Mouse (Mus musculus): ENCODE results near the gene Muc1. TPM values are rescaled to one million over a fixed set of nuclear protein-coding genes. Genes with fewer than 3 reads are reported as not detected.

The Muc1 gene
- polyA plus RNA-seq, 1 experiment: 0.99 TPM

DNA sequence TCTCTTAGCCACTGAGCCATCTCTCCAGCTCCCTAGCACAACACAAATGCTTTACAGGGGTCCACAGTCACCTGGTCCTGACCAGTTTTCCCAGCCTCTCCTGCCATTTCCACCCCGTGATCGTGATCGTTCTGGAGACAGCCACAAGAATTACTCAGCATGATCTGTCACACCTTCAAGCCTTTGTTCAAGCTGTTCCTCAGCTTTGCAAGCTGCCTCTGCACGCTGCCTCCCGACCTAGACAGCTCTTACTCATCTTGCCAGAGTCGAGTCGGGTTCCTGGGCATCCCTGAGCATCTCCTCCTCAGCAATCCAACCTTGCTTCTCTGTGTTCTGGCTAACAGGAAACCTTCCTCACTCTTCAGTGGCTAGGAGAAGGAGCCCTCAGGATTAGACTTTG lies 30.2 kb downstream of the Muc1 start, which contains the start of gene Dpm3:
TSS of gene Dpm3 (plus strand) at position 283 of the 400 bp plus-strand sequence.
- DNase-seq (ENCODE audit: low read depth, low spot score): no peak
- WGBS: 56% methylated on average over 7 of the region's 7 CpGs

DNA sequence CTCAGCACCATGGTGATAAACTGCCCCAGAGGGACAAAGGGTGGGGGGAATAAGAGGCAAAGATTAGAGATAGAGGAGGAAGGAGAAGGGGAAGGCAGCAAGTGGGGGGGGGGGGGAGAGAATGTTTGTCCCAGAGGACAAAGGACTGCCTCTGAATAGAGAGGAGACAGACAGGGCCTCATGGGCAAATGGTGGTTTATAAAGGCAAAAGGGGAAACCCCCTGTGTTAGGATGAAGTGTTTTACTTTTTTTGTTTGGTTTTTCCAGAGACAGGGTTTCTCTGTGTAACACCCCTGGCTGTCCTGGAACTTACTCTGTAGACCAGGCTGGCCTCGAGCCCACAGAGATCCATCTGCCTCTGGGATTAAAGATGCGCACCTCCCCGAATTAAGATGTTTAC lies 31.4 kb downstream of the Muc1 start:
- WGBS: 79% methylated on average over 3 of the region's 3 CpGs
- no peak for DNase-seq (ENCODE audit: low read depth, low spot score)

DNA sequence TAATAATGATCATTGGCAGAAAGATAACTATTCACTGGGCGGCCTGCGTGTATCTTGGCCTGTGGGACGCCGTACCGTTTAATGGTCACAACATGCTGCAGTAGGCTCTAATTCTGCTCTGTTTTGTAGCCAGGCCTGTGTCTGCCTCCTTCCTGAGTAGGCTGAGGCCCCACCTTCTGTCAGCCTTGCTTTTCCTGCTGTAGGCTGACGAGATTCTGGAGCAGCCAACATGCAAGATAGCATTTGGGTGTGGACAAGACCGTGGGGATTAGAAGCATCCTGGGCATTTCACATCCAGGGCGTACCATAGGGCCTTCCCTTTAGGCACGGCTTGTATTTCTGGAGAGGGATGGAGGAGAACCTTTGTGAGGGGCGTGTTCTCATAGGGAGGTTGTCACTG lies 33.6 kb downstream of the Muc1 start:
- DNase-seq (ENCODE audit: low read depth, low spot score): no peak
- 69% methylated on average over 10 of the region's 10 CpGs for WGBS

DNA sequence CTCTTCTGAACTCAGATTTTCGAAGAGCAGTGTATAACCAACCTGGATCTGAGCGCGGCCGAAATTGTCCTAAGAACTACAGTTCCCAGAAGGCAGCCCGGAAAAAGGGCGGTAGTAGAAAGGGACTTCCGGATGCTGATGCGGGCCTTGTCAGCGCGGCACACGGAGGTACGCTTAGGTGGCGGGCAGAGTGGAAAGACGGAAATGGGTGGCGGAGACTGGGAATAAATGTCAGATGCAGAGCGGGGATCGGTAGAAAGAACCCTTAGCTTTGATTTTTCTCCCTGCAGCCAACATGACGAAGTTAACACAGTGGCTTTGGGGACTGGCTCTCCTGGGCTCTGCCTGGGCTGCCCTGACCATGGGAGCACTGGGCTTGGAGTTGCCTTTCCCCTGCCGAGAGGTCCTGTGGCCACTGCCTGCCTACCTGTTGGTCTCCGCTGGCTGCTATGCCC lies 37.6 kb downstream of the Muc1 start:
- no peak for DNase-seq (ENCODE audit: low read depth, low spot score)
- whole genome bisulfite sequencing: under 1% methylated on average over 20 of the region's 20 CpGs

DNA sequence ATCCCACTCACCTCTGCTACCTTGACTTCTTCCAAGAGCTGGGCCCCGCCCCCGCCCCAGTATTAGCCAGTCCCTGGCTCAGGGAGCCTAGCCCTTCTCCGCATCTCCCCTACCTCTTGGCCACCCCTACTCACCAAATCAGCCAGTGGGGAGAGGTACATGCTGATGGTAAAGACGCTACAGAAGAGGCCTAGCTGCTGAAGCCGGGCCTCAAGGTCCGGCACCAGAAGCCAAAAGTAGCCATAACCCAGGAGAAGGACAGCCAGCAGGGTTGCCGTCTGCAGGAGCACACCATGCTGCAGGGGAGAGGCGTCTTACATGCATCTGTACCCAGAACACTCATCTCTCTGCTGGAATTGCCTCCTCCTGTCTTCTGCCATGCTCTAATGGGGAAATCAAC lies 40.1 kb downstream of the Muc1 start:
- WGBS: 80% methylated on average over 8 of the region's 8 CpGs
- DNase-seq (ENCODE audit: low read depth, low spot score): no peak

DNA sequence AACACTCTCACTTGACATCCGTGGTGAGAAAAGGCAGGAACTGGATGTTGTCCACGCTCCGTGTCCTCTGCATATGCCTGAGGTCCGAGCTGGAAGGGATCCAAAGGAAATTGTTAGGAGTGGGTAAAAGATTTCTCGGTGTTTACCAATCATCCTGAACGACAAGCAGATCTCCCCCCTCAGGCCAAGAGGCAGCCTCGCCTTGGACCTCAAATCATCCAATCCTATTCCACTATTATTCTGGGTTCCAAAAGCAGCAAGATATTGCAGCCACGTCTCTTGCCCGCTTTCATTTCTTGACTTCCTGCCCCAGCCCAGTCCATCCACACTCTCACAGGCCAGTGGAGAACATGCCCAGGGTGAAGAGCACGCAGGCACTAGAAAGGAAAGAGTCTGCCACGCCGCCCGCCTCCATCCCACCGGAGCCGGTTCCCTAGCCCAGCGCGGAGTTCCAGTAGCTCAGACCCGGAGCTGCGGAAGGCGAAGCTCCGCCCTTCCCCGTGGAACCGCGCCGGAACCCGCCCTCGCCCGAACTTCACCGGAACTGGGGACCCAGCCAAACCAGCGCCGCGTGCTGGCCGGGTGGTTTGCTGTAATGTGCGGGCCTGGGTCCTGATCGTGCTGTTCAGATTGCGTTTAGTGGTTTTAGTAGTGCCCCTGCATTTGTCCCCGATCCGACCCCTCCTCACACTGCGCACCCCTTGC lies 41.3 kb downstream of the Muc1 start, which contains the start of gene Slc50a1:
TSS of gene Slc50a1 (minus strand) at position 520 of the 705 bp plus-strand sequence.
- DNase-seq (ENCODE audit: low read depth, low spot score): no peak
- 2% methylated on average over 39 of the region's 39 CpGs for WGBS

DNA sequence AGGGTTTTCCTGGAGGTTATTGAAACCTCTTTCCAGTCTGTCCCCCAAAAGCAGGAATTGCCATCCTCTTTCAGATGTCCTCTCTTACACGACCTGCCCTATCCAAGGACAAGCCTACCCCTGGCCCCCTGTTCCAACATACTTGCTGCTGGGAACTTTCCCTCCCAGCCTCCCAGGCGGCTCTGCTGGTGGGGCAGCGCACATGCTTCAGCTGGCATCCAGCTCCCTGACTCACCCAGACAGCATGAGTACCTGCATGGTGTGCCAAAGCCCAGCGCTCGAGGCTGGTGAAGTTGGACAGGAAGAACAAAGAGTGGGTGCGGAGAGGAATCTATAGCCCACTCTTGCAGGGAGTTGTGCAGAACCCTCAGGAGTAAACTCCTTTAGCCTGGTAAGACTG lies 42.0 kb downstream of the Muc1 start:
- WGBS: 46% methylated on average over 6 of the region's 6 CpGs
- no peak for DNase-seq (ENCODE audit: low read depth, low spot score)

DNA sequence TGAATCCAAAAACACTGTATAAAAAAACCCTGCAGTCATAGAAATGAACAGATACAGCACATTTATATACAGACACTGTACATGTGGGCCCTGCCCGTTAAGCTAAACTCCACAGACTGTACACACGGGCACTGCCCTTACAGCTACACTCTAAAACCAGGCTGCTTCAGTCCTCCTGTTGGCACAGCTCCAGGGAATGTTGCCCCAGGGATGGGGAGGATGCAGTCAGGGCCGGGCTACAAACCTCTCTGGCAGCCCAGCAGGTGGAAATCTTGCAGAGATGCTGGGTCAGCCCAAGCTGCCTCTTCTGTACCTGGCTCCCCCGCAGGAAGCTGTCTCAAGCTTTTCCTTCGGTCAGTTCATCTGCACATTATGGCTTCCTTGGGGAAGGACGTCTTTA lies 42.9 kb downstream of the Muc1 start:
- WGBS: 53% methylated on average over 6 of the region's 6 CpGs
- no peak for DNase-seq (ENCODE audit: low read depth, low spot score)

DNA sequence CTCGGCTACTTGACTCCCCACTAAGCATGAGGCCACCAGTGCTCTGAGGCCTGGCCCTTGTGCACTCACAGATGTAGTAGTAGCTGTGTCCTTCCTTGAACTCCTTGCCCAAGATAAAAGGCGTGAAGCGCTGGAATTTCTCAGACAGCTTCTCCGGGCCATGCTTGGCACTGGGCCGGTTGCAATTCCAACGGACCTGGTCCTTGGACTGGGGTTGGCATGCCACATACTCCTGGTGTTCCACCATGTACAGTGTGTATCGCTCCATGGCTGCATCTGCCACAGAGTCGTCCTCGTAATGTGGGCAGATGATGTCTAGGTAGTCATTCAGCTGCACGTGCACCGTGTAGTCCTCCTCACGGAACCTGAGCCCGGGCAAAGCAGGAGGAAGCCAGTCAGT lies 47.2 kb downstream of the Muc1 start:
- DNase-seq (ENCODE audit: low read depth, low spot score): no peak
- 60% methylated on average over 13 of the region's 13 CpGs for WGBS

DNA sequence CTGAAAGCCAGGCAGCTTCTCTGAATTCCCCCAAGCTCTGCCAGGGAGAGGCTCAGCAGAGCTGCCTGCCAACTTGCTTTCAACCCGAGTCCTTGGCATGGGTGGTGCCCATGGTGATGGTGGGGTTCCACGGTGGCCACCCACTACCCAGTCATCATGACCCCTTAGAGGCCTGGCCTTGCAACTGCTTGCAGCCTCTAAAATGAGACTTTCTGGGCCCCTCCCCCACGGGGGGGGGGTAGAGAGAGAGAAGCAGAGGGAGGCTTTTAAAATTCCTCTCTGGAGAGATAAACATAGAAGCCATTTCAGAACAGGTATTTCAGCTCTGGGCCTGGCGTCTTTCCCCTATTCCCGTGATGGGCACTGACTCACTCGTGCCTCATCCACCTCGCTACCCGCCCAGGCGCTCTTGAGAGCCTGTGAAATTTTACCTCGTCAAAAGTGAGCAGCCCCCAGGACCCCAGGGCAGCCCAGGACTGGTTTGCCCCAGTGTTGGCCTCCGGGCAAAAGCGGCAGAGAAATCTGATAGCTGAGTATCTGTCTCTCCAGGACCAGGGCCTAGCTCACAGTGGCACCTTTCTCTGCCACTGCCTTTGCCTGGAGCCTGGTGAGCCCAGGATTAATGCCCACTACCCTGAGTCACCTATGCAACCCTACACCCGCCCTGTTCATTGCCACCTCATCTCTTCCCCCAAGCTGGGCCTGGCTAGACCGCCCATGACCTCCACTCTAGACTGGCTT lies 48.6 kb downstream of the Muc1 start:
- 23% methylated on average over 14 of the region's 14 CpGs for WGBS
- no peak for DNase-seq (ENCODE audit: low read depth, low spot score)

DNA sequence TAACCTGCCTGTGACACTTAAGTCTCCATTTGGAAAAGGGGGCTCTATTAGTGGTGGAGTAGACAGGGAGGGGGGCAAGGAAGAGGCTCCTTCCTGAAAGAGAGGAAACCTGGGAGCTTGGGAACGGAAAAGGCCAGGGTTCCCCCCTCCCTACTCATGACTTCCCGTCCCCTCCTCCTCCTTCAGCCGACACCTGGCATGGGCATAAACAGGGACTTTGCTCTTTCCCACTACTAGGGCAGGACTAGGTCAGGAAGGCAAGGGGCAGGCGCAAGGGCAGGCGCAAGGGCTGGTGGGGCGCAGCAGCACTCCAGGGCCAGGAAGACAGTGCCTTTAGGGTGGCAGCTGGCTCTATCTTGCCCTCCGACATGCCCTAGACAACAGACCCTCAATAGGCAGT lies 49.2 kb downstream of the Muc1 start:
- WGBS: 30% methylated on average over 7 of the region's 7 CpGs
- DNase-seq (ENCODE audit: low read depth, low spot score): no peak

DNA sequence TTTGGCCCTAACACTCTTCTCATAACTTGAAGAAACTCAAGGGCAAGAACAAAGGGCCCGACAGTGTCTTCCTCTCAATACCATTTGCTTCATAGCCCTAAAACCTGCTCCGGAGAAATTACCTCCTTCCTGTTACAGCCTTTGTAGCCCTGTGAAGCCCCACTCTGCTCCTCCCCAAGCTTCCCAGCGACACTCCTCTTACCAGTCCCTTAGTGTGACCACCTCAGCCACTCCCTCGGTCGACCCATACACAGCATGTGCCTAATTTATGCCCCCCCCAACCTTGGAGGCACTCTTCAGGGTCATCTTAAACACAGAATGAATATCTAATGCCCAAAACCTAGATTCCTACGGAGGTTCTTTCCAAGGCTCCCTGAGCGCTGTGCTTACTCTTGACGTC lies 49.8 kb downstream of the Muc1 start:
- no peak for DNase-seq (ENCODE audit: low read depth, low spot score)
- WGBS: 20% methylated on average over 8 of the region's 8 CpGs

DNA sequence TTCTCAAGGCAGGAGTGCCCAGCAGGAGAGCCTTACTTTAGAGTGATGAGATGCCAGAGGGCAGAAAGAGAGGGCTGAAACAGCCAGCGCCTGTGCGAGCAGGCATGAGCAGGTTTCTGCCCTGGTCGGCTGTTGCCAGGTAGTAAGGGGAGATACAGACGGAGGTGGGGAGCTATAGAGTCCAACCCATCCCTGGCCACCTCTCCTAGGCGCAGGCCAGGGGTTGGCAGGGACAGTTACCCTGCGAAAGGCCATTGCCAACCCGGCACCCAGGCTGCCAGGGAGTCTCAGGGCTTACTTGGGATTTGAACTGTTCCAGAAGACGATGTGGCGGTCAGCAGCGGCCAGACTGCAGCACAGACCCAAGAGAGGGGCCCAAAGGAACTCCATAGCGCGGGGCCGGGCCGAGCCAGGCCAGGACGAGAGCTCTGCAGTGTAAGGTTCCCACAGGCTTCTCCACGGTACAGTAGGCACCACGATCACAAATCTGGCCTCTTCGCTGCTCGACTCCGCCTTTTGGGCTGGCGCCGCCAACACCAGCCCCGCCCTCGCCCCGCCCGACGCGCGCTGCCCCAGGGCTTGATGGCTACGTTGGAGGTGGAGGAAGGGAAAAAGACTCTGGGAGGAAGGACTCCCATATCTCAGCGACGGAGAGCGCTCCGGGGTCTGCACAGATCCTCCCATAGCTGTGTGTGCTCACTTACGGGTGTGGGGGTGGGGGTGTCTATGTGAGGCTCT lies 50.5 kb downstream of the Muc1 start:
- DNase-seq (ENCODE audit: low read depth, low spot score): no peak
- 2% methylated on average over 35 of the region's 35 CpGs for WGBS

DNA sequence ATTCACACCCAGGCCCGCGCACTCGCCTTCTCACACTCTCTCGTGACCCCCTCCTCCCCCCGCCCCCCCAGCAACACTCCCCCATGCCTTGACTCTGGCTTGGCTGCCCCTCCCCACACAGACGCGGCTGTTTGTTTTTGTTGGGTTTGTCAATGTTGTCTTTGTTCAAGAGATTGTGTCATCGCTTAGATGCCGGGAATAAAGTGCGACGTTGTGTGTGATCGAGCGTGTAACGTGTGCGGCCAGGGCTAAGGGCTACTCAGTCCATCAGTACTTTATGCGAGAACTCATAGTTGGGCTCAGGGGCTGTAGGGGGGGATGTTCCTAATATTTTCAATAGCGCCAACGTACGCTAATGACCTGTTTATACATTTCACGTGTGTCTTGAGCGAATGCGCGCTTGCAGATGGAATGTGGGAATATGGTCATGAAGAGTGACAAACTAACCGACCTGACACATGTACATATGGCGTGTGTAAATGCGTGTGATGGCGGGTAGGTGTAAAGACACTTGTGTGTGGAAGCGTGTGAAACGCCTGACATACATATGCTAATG lies 51.3 kb downstream of the Muc1 start:
- under 1% methylated on average over 29 of the region's 29 CpGs for WGBS
- no peak for DNase-seq (ENCODE audit: low read depth, low spot score)

DNA sequence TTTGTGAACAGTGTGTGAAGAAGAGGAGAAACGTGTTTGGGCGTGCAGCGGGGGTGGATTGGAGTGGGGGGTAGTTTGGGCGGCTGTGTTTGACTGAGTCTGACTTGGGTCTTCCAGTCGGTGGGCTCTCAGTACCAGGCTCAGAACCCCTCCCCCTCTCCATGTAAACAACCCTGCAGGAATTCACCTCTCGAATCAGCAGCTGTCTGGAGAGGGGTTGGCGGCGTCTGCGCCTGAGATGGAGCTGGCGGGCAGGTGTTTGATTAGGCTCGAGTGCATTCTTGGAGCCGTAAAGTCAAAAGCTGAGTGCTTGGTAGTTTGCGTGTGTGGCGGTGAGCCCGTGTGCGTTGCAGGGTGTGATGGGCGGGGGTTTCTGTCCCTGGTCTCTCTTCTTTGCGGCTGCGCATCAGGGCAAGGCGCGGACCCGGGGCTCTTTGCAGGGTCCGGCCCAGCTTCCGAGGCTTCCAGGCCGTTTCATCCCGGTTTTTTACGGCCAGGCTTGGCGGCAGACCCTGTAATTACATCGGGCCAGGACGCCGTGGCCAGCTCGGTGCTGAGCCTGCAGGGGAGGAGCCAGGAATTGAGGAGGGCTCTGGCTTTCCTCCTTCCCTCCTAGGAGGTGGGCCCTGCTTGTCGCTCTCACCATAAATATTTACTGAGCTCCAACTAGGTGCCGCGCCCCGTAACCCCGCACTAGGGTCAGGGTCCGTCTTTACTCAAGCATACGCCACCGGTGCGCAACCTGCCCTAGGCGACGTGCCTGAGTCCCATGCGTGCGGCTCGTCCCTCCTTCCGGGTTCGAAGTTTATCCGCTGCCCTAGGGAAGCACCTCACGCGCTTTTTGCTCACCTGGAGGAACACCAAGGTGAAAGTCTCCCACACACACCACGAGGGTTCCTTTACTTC lies 52.0 kb downstream of the Muc1 start, which contains the start of gene Efna1:
TSS of gene Efna1 (minus strand) at position 537 of the 906 bp plus-strand sequence.
- WGBS: 1% methylated on average over 52 of the region's 52 CpGs
- DNase-seq (ENCODE audit: low read depth, low spot score): peak; percentile 95

DNA sequence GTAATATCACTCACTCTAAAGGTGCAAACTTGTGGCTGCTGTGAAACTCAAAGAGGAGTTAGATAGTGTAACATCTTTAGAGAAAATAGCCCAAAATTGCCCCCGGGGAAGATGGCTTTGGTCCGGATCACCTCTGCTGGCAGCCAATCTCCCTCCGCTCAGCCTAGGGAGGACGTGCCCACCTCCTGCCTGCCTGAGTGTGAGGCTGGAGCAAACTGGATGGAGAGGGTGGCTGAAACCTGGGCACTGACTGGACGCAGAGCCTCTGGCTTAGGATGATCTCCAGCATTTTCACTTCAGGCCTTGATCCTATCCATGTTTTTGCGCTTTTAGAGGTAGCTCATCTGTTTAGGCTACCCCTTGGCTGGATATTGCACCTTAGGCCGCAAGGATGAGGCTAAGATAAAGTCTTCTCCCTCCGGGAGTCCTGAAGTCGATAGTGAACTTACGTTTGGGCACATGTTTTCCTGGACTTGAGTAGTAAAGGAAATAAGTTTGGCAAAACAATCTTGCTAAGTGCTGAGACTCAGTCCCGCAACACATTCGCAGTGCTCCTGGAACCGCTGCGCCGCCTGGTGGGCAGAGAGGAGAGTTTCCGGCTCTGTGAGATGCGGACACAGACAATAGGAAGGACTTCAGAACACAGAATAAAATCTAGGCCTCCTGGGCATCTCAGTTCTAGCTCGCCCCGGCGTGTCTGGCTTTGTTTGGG lies 52.9 kb downstream of the Muc1 start:
- no peak for DNase-seq (ENCODE audit: low read depth, low spot score)
- 11% methylated on average over 20 of the region's 20 CpGs for WGBS

DNA sequence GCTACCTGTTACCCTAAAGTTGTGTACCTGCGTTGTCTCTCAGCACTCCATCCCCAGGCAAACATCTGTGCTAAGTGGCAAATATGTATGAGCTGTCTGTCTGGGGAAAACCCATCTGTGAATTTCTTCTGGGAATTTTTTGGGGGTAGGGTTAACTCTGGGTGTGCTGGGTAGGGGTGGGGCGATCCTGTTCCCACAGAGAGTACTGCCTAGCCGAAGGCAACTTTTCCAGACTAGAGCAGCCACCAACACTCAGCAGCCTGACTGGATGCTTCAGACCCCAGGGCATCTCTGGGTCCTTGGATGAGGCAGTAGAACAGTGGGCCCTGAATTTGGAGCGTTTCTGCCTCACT lies 53.4 kb downstream of the Muc1 start:
- DNase-seq (ENCODE audit: low read depth, low spot score): no peak
- WGBS: 14% methylated on average over 4 of the region's 4 CpGs
